Mouse (Mus musculus): ENCODE results near the gene Cubn.

GRCm38 (mm10) chr2:13278114-13278862, 213.3 kb downstream of the Cubn start:
- peak; percentile 84 for TF ChIP-seq CTCF (IDR thresholded peaks at IDR 0.05; ENCODE audit: low read depth)
- TF ChIP-seq EP300 (optimal IDR thresholded peaks at IDR 0.05) = no peak
